Mouse (Mus musculus): ENCODE results near the gene Gna14.

Gna14 gene

GRCm38 (mm10) chr19:16511081-16511420, 75.5 kb downstream of the Gna14 start:
- DNase-seq (ENCODE audit: low read depth, low spot score): no peak

GRCm38 (mm10) chr19:16514201-16514600, 78.6 kb downstream of the Gna14 start:
- DNase-seq (ENCODE audit: low read depth, low spot score): no peak

GRCm38 (mm10) chr19:16518569-16518968, 83.0 kb downstream of the Gna14 start:
- no peak for DNase-seq (ENCODE audit: low read depth, low spot score)

- no peak for DNase-seq (ENCODE audit: low read depth, low spot score)
These were observed 85.0 kb downstream of the Gna14 start for GRCm38 (mm10) chr19:16520608-16521007.

- DNase-seq (ENCODE audit: low read depth, low spot score): no peak
These were observed 90.8 kb downstream of the Gna14 start for GRCm38 (mm10) chr19:16526302-16526880.

GRCm38 (mm10) chr19:16527031-16527430, 91.5 kb downstream of the Gna14 start:
- DNase-seq (ENCODE audit: low read depth, low spot score): no peak

- DNase-seq (ENCODE audit: low read depth, low spot score): no peak
These were observed 92.8 kb downstream of the Gna14 start for GRCm38 (mm10) chr19:16528225-16528828.

- peak; percentile 19 for DNase-seq (ENCODE audit: low read depth, low spot score)
These were observed 93.8 kb downstream of the Gna14 start for GRCm38 (mm10) chr19:16529293-16529920.

- DNase-seq (ENCODE audit: low read depth, low spot score): no peak
These were observed 94.4 kb downstream of the Gna14 start for GRCm38 (mm10) chr19:16529999-16530398.

GRCm38 (mm10) chr19:16534311-16534710, 98.7 kb downstream of the Gna14 start:
- DNase-seq (ENCODE audit: low read depth, low spot score): no peak

GRCm38 (mm10) chr19:16538416-16538815, 102.9 kb downstream of the Gna14 start:
- no peak for DNase-seq (ENCODE audit: low read depth, low spot score)

- no peak for DNase-seq (ENCODE audit: low read depth, low spot score)
These were observed 108.1 kb downstream of the Gna14 start for GRCm38 (mm10) chr19:16543688-16544087.

GRCm38 (mm10) chr19:16556988-16557387, 121.4 kb downstream of the Gna14 start:
- no peak for DNase-seq (ENCODE audit: low read depth, low spot score)

- DNase-seq (ENCODE audit: low read depth, low spot score): peak; percentile 53
These were observed 122.4 kb downstream of the Gna14 start for GRCm38 (mm10) chr19:16557971-16558370.

GRCm38 (mm10) chr19:16558570-16558969, 123.0 kb downstream of the Gna14 start:
- DNase-seq (ENCODE audit: low read depth, low spot score): no peak

- DNase-seq (ENCODE audit: low read depth, low spot score): no peak
These were observed 123.8 kb downstream of the Gna14 start for GRCm38 (mm10) chr19:16559243-16559896.

- no peak for DNase-seq (ENCODE audit: low read depth, low spot score)
These were observed 127.1 kb downstream of the Gna14 start for GRCm38 (mm10) chr19:16562676-16563075.

- no peak for DNase-seq (ENCODE audit: low read depth, low spot score)
These were observed 141.2 kb downstream of the Gna14 start for GRCm38 (mm10) chr19:16576790-16577189.

- no peak for DNase-seq (ENCODE audit: low read depth, low spot score)
These were observed 144.2 kb downstream of the Gna14 start for GRCm38 (mm10) chr19:16579656-16580260.

- DNase-seq (ENCODE audit: low read depth, low spot score): no peak
These were observed 144.9 kb downstream of the Gna14 start for GRCm38 (mm10) chr19:16580501-16580900.

- DNase-seq (ENCODE audit: low read depth, low spot score): no peak
These were observed 149.0 kb downstream of the Gna14 start for GRCm38 (mm10) chr19:16584546-16584945.

- DNase-seq (ENCODE audit: low read depth, low spot score): peak; percentile 78
These were observed 149.8 kb downstream of the Gna14 start for GRCm38 (mm10) chr19:16585379-16585778.

Measured in ES-CJ7 (cell line).